Comparison of ENCODE assay signal across 15 mouse cellular contexts in genomic region chr15:93263566-93263965, GRCm38 (mm10).
"Had no signal": no experiment of that assay in that cellular context is flagged by ENCODE, and none has a peak within 500 bp of the region (broad histone marks: within the 10 kb centered on the region; RNA-seq: fewer than 3 reads in every experiment).

No protein-coding gene starts in this region.

- H3K27ac ChIP-seq: neural tube, embryonic 13.5 days; neural tube, embryonic 15.5 days; stomach, embryonic 15.5 days; stomach, postnatal 0 days had no signal

- H3K4me1 ChIP-seq: neural tube, embryonic 15.5 days; stomach, embryonic 15.5 days had no signal

- DNase-seq: right cerebral cortex, adult 18-20 months; right cerebral cortex, postnatal 14 days; right cerebral cortex, postnatal 25 days; right cerebral cortex, postnatal 4 days; spleen, adult 18-20 months; thymus, adult 18-20 months; thymus, adult 2 months; thymus, postnatal 14 days; thymus, postnatal 25 days; thymus, postnatal 36 days; thymus, postnatal 4 days had no signal

- H3K9ac ChIP-seq: neural tube, embryonic 13.5 days; neural tube, embryonic 15.5 days; stomach, embryonic 15.5 days had no signal

- H3K27me3 ChIP-seq: neural tube, embryonic 13.5 days; neural tube, embryonic 15.5 days; stomach, embryonic 15.5 days had no signal

- H3K4me3 ChIP-seq: neural tube, embryonic 13.5 days; neural tube, embryonic 15.5 days; stomach, embryonic 15.5 days had no signal

- H3K9me3 ChIP-seq: neural tube, embryonic 13.5 days; neural tube, embryonic 15.5 days; stomach, embryonic 15.5 days had no signal

- H3K4me2 ChIP-seq: neural tube, embryonic 13.5 days; neural tube, embryonic 15.5 days; stomach, embryonic 15.5 days had no signal
